In the genomic region with DNA sequence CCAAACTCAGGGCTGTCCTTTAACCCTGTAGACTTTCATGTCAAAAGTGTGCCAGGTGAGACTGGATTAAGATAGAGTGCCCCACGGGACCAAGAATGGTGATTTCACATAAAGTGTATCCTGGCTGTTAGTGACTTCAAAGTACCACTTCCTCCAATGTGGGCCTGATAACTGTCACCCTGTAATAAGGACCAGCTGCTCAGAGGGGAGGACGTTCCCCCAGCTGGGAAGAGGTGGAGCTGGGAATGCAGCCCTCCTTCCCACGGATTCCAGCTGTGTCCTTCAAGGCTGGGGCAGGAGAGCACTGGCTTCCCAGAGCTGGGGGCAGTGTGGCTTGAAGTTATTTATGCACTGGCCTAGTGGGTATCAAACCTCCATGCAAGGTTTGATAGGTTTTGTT, we compare ENCODE assay signal across 22 mouse cellular contexts.
DNase-seq lines count a peak whose midpoint lies in the region; ATAC-seq and TF ChIP-seq lines count a peak whose summit lies in the region.
"Had no signal": no experiment of that assay in that cellular context is flagged by ENCODE, and none has a peak within 500 bp of the region (broad histone marks: within the 10 kb centered on the region; RNA-seq: fewer than 3 reads in every experiment).

No protein-coding gene starts in this region.

- TF ChIP-seq EP300 in stomach, postnatal 0 days (optimal IDR thresholded peaks at IDR 0.05): no peak

- H3K4me3 ChIP-seq in stomach, embryonic 16.5 days (replicated peaks; ENCODE audit: low read length): no peak overlapping the region
- H3K4me3 ChIP-seq in stomach, postnatal 0 days (ENCODE audit: low read depth, low read length): no peak overlapping the region
- H3K4me3 ChIP-seq: erythroblast, embryonic 14.5 days; forebrain, embryonic 13.5 days; heart, adult 2 months; heart, embryonic 15.5 days; hindbrain, embryonic 12.5 days; midbrain, embryonic 13.5 days; neural tube, embryonic 12.5 days had no signal

- H3K4me1 ChIP-seq in stomach, embryonic 16.5 days (ENCODE audit: control insufficient read depth, insufficient read depth, low read length): no peaks in the 10 kb centered on the region
- H3K4me1 ChIP-seq in stomach, postnatal 0 days (replicated peaks; ENCODE audit: control insufficient read depth, insufficient read depth): no peaks in the 10 kb centered on the region
- H3K4me1 ChIP-seq: forebrain, embryonic 13.5 days; heart, embryonic 15.5 days; hindbrain, embryonic 12.5 days; midbrain, embryonic 13.5 days; neural tube, embryonic 12.5 days had no signal

- no peaks in the 10 kb centered on the region for H3K36me3 ChIP-seq in stomach, embryonic 16.5 days (ENCODE audit: control insufficient read depth, insufficient read depth, low read length)
- H3K36me3 ChIP-seq in stomach, postnatal 0 days (ENCODE audit: control insufficient read depth, insufficient read depth, low read length): no peaks in the 10 kb centered on the region
- H3K36me3 ChIP-seq: heart, embryonic 15.5 days; hindbrain, embryonic 12.5 days; midbrain, embryonic 13.5 days; neural tube, embryonic 12.5 days had no signal

- peak; percentile 58; the same call in 1 of the 2 replicates for ATAC-seq in stomach, embryonic 16.5 days (ENCODE audit: insufficient read depth, low FRiP score)
- ATAC-seq in stomach, postnatal 0 days (ENCODE audit: low FRiP score, low TSS enrichment): no peak
- ATAC-seq: forebrain, embryonic 13.5 days; inflammation-experienced regulatory T-cells, adult 6 months; midbrain, embryonic 13.5 days had no signal

- H3K4me2 ChIP-seq in stomach, embryonic 16.5 days (ENCODE audit: low read depth, low read length): no peak overlapping the region
- H3K4me2 ChIP-seq in stomach, postnatal 0 days (replicated peaks; ENCODE audit: low read depth): no peak overlapping the region
- H3K4me2 ChIP-seq: forebrain, embryonic 13.5 days; heart, embryonic 15.5 days; hindbrain, embryonic 12.5 days; midbrain, embryonic 13.5 days; neural tube, embryonic 12.5 days had no signal

- H3K9ac ChIP-seq in stomach, embryonic 16.5 days (ENCODE audit: low read length): no peak overlapping the region
- no peak overlapping the region for H3K9ac ChIP-seq in stomach, postnatal 0 days (ENCODE audit: low read length)
- H3K9ac ChIP-seq: forebrain, embryonic 13.5 days; heart, embryonic 15.5 days; hindbrain, embryonic 12.5 days; liver, embryonic 14.5 days; midbrain, embryonic 13.5 days; neural tube, embryonic 12.5 days had no signal

- DNase-seq in embryo, embryonic 10 days (ENCODE audit: low spot score): peak; percentile 25
- no peak for DNase-seq in embryo, embryonic 9.5 days (ENCODE audit: extremely low spot score)
- DNase-seq in kidney, postnatal 10 days: peak; percentile 52
- no peak for DNase-seq in kidney, postnatal 36 days
- no peak for DNase-seq in stomach, postnatal 0 days (ENCODE audit: low spot score)
- no peak for DNase-seq in urinary bladder, postnatal 36 days (ENCODE audit: low spot score in 2 of 2)
- no peak for DNase-seq in frontal cortex, postnatal 10 days (ENCODE audit: low spot score in 2 of 2)
- DNase-seq: adrenal gland, adult 2 months; cerebellum, adult 9-10 months; gastrocnemius, postnatal 25 days; heart, adult 2 months; thymus, postnatal 25 days had no signal

- TF ChIP-seq CTCF in stomach, postnatal 0 days (IDR thresholded peaks at IDR 0.05; ENCODE audit: low read depth): no peak

- peaks cover 12% of the 10 kb centered on the region for H3K9me3 ChIP-seq in stomach, embryonic 16.5 days (replicated peaks; ENCODE audit: control insufficient read depth, low read length)
- 0 out of 2 replicates have a peak, but pooled peaks cover 2% of the 10 kb centered on the region for H3K9me3 ChIP-seq in stomach, postnatal 0 days (ENCODE audit: control insufficient read depth, low read length)

- WGBS in stomach, embryonic 16.5 days: 12% methylated on average over 3 of the region's 3 CpGs
- 32% methylated on average over 3 of the region's 3 CpGs for WGBS in stomach, postnatal 0 days

- no peaks in the 10 kb centered on the region for H3K27me3 ChIP-seq in stomach, embryonic 16.5 days (ENCODE audit: control insufficient read depth, insufficient read depth, low read length)
- H3K27me3 ChIP-seq in stomach, postnatal 0 days (ENCODE audit: control insufficient read depth, insufficient read depth, low read length): no peaks in the 10 kb centered on the region
- H3K27me3 ChIP-seq: forebrain, embryonic 13.5 days; heart, embryonic 15.5 days; hindbrain, embryonic 12.5 days; midbrain, embryonic 13.5 days; neural tube, embryonic 12.5 days had no signal

- no peak overlapping the region for H3K27ac ChIP-seq in stomach, embryonic 16.5 days (ENCODE audit: low read length)
- no peak overlapping the region for H3K27ac ChIP-seq in stomach, postnatal 0 days (replicated peaks)
- H3K27ac ChIP-seq: forebrain, embryonic 13.5 days; heart, adult 2 months; heart, embryonic 15.5 days; hindbrain, embryonic 12.5 days; liver, embryonic 14.5 days; macrophage; midbrain, embryonic 13.5 days; neural tube, embryonic 12.5 days had no signal

Comparison
In these comparisons a context has a peak if more than half of its experiments do, and no peak if none do; other contexts are left out.
1. DNase-seq: peak in embryo, embryonic 10 days (single experiment) and kidney, postnatal 10 days (single experiment); none in embryo, embryonic 9.5 days (single experiment), kidney, postnatal 36 days (0 of 2), stomach, postnatal 0 days (single experiment), urinary bladder, postnatal 36 days (0 of 2) and frontal cortex, postnatal 10 days (0 of 2).